Mouse (Mus musculus) ovary, postnatal 14 days (tissue): ENCODE results near the gene Asb3.

Source experiments
- DNase-seq: peaks from one replicate; pipeline ENCODE4 v3.0.0; 2022; ENCODE audit warnings: low spot score

The Asb3 gene

DNA sequence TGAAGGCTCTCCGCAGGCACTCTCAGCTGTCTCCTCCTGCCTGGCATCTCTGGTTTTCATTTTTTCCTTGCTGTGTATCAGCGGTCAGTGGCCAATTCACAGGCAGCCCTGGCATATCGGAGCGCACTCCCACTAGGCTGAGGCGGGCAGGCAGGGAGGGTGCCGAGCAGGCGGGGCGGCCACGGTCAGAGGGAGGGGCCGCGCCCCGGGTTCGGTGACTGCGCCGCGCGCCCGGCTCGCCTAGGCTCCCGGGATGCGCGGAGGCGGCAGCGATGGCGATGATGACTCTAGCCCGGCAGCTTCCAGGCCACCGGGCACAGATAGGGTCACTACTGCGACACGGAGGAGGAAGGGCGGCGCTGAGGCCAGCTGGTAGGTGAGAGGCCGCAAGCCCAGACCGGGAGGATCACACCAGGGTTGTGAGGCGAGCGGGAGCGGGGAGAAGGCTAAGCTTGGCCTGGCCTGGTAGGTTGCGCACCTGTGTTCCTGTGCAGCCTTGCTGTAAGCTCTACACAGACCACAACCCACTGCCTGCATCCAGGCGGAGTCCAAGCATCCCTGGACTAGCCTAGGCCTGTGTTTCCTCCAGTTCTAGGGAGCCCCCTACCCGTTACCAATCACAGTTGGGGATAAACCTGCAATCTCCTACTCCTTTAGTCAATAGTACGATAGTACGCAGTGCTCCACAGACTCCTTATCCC lies at the start of gene Asb3, which contains the start of gene Gpr75:
Asb3 (plus strand) TSS at position 246 of the 701 bp plus-strand sequence.
Gpr75 (plus strand) TSS at position 188 of the 701 bp plus-strand sequence.
- DNase-seq, result peak; percentile 18

DNA sequence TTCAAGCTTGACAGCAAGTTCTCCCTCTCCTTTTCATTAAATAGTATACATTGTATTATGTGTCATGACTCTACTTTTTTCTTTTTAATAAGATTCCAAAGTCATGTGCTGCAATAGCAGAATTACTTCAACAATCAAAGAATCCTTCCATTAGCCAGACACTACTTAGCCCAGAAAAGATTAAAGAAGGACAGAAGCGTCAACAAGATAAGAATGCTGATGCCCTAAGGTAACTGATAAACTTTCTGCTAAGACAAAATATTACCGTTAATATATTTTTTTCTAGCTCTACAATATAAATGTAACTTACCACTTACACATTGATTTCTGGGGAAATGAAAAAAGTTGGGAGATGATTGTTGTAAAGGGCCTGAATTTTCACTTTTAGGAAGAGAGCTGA lies 46.4 kb upstream of the Asb3 start:
- DNase-seq, result no peak

DNA sequence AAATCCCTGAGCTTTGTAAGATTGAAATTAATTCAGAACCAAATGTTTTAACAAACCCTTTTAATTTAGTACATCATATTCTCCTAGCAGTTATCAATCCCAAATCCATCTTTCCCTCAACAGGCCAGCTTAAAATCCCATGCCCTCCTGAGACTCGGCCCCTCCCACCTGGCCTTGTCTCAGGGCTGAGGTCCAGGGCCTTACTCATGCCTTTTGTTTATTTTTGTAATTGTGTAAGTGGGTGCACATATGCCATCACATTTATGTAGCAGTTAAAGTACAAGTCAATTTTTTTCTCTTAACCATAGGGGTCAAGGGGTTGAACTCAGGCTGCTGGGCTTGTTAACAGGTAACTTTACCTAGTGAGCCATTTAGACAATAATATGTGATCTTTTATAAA lies 40.9 kb upstream of the Asb3 start:
- DNase-seq, result no peak

DNA sequence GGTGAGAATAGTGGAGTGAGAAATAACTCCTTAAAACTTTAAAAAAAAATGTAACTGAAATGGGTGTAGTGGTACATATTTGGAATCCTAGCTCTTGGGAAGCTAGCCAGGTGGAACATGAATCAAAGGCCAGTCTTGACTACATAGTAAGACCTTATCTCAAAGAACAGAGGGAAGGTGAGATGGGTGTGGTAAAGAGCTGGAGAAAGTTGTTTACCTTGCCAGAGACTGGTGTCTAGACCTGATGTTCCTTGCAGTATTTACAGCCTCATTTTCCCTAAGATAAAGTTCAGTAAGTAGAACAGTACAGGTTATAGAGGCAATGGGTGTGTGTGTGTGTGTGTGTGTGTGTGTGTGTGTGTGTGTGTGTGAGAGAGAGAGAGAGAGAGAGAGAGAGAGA lies 12.8 kb upstream of the Asb3 start:
- no peak for DNase-seq

DNA sequence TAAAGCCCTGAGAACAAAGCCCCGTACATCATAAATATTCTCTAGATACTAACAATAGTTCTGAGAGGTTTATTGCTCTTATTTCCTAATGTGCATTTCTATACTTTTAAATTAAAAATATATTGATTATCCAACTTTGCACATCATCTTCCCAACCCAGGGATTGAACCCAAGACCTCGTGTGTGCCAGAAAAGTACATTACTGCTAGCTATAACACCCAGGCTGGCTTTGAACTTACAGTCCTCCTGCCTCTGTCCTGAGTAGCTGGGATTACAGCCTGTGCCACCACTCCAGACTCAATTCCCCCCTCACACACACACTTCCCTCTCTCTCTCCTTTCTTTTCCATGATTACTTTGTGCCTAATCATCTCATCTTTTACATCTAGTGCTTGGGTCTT lies 2.9 kb downstream of the Asb3 start:
- DNase-seq, result no peak

DNA sequence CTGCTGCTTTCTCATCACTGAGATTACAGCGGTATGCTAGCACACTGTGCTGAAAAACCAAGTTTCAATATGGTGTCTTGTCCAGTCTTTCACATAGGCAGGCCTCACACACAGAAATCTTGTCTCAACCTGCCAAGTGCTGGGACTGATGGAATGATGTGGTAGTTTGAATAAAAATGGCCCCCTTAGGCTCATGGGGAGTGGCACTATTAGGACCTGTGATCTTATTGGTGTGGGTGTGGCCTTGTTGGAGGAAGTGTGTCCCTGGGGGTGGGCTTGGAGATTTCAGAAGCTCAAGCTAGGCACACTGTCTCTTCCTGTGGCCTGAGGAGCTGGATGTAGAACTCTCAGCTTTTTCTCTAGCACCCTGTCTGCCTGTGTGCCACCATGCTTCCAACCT lies 11.0 kb downstream of the Asb3 start:
- no peak for DNase-seq

DNA sequence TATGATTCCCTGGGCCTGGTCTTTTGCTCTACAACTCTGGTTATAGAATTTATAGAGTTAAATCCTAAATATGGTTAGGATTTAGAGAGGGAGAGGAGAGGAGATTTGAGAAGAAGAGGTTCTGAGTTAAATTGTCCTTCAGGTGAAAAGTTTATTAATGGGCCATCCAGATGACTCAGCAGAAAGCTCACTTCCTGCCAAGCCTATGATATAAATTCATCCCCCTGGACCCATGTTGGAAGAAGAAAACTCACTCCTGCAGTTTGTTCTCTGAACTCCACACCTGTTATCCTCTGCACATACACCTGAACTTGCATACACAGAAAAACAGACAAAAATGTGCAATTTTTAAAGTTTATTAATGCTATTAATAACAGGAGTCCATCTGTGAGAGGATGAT lies 14.1 kb downstream of the Asb3 start:
- no peak for DNase-seq

DNA sequence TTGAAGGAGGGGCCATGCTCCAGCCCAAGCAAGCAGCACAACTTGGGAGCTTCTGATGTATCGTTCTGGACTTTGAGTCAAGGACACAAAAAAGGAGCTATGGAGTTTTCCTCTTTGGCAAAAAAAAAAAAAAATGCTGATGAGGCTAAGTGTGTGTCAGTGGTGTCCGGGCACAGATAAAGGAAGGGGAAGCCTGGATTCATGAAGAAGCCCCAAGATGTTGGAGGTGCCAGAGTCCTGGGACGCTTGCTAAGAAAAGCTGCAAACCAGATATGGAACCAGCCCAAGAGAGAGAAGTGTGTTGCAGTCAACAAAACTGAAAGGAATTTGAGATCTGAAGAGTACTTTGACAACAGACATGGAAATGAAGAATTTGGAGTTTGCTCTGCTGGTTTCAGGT lies 27.1 kb downstream of the Asb3 start:
- no peak for DNase-seq

DNA sequence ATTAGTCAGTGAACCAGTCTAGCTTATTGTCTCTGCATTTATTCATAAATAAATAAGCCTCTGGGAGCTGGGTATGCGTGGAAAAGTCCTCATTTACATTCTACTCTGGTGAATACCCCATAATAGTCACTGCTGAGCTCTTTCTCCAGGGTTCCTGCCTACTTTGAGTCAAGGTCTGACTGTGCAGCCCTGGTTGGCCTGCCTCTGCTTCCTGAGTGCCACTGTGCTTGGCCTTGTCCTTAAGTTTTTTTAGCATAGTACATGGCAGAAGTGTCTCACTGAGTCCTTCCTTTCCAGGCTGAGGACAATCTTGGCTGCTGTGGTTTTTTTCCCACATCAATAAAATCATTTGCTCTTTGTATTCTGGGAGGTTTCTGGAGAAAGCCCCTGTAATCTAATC lies 35.4 kb downstream of the Asb3 start:
- DNase-seq, result no peak

DNA sequence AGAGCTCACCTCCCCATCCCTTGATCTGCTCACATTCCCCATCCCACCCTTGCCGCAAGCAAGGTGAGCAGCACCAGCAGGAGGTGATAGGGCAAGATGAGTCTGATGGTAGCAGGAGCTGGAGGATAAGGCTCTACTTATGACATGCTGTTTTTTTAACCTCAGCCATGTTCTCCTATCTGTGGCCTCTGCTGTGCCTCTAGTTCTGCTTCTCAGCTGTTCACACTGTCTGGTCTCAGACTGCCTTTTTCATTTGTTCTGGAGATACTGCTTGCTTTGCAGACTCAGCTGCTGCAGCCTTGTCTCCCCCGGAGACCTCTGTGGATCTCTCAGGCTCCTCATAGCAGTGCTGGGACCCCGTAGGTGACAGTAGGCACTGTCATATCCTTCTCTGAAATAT lies 38.1 kb downstream of the Asb3 start:
- no peak for DNase-seq

DNA sequence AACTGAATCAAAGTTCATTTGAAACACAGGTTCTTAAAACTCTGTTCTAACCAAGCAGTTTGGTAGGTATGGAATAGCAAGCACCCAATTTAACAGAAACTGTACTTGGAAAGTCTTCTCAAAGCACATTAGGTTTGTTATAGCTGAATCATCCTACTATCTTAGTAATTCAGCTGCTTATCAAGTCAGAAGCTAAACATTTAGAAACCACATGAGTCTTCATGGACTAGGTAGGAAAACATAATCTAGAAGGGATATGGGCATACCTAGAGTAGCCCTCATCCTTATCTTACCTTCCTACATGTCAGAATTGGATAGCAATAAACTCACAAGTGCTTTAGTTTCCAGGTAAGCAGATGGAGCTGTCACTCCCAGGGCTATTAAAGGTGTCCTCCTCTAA lies 42.9 kb downstream of the Asb3 start:
- no peak for DNase-seq

DNA sequence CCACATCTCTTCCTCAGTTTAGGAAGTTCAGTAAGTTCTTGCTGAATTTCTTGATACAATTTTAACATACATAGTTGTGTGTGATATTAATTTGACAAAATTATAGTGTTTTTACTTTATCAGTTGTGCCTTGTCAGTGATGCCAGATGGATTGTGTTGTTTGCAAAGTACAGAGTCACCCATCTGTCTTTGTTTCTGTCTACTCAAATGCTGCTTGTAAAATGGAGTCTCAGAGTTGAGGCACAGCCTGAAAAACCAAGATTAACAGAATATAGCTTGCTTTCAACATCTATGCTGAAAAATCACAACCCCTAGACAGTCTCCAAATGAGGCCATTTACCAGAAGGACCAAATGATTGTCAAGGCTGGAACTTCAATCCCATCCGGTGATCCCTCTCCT lies 43.3 kb downstream of the Asb3 start:
- DNase-seq, result no peak

DNA sequence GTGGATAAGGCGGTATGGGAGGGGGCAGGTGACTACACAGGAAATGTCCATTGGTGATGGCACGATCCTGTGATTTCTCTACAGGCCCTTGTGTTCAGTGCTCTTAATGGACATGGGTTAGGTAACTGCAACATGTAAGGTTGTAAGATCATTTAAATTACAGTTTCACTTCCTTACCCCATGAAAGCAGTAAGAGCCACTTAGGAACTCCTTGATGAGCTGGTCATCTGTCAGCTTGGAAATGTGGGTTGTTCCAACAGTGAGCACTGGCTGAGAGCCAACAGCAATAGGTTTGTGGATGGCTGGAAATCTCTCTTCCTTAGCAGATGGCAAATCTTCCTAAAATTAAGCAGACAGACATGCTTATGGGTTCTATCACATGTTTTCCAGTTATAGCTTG lies 58.3 kb downstream of the Asb3 start:
- no peak for DNase-seq

DNA sequence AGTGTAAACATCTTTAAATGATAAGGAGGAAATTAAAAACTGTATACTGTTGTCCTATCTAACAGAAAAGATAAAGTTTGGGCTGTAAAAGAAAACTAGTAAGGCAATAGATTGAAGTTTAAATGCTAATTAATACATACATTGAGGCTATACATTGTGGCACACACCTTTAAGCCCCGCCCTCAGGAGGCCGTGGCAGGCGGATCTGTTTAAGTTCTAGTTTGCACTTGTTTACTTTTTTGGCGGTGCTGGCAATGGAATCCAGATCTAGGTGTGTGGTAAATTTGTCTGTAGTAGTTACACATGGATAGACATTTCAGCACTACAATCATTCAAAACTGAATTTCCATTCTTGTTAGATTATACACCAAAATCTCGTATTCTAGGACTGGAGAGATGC lies 67.6 kb downstream of the Asb3 start:
- DNase-seq, result no peak

DNA sequence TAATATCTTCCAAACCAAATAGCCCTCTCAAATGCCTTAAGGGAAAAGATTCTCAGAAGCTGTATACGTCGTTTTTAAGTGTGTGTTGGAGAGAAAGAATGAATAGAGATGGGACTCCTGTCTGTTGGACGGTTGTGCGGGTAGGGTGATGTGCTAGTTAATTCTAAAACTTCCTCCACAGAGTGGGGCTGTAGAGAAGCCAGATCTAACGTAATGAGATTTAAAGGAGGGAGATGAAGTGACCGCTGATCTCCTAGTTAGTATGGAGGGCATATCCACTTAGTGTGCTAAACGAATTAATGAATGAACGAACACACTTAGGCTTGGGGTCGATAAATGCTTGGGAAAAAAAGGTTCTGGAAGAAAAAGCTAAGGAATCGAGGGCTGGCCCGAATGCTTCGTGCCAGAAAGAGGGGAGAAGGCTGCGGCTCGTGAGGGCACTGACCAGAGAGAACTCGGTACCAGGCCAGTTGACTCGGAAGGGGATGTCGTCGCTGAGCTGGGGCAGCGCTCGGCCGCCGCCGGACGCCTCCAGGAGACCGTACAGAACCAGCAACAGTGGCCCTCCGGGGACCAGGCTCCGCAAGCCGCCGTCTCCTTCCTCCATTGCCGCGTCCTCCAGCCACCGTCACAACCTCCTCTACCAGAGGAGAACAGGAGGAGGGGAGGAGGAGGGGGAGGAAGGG lies 68.4 kb downstream of the Asb3 start:
- DNase-seq, result peak; percentile 21

DNA sequence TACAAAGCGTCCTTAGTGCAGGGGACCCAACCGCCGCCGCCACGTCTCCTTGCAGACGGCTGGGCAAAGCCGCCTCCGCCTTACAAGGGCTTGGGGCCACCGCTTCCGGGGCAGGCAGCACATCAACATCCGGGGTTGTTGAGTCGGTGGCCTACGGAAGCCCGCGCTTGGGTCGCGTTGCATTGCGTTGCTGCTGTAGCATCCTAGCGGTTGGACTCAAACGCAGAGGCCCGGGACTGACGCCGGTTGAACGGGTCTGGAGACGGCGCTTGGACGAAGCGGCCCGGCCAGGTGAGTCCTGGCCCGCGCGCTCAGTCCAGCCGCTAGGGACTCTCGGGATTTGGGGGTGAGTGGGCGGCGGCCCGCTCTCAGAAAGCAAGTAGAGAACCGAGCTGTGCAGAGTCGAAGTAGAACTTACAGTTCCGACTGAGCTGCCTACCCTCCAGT lies 69.1 kb downstream of the Asb3 start, which contains the start of gene Erlec1:
Erlec1 (minus strand) TSS at position 57 of the 447 bp plus-strand sequence.
- DNase-seq, result peak; percentile 70

DNA sequence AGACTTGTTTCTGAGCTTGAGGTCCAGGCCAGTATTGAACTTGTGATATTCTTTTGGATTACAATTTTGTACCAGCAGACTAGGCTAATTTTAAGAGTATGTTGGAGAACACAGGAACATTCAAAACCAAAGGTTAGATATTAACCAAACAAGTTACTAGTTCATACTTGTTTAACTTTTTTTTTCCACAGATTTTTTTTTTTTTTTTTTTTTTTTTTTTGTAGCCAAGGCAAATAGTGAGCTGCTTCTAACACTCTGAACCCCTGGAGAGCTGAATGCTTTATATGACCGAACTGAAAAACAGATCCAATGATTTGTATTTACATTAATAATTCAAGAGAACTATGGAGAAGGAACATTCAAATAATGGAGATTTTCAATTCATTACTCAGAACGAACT lies 100.0 kb downstream of the Asb3 start:
- no peak for DNase-seq

DNA sequence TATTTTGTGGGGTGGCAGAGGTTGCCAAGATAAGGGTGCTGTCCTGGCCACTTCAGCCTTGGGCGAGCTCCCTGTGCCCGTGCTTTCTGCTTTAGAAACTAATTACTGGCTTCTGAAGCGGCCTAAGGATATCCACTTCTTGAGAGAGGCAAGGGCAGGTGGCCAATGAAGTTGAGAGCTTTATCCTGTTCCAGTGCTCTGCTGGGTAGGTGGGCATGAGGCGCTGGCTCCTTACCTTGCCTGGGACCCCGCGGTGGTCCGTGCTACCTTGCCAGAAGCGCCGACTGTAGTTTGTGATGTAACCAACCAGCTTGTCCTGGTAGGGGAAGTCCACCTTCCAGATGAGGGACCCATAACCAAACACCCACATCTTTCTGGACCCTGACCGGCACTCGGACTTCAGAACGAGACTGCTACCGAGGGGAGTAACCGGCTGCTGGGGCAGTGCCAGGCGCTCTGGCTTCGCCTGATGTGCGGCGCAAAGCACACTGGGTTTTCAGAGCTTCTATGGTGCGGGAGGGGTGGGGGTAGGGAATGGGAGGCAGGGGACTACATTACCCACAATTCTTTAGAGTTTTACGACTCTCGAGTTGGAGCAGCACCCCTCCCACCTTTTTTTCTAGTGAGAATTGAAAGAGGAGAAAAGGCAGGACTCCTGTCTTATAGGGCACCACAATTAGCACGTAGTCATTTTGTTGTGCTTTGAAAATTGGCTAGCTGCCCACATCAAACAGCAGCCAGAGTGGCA lies 100.8 kb downstream of the Asb3 start, which contains the start of gene Chac2:
Chac2 (minus strand) TSS at position 474 of the 748 bp plus-strand sequence.
- DNase-seq, result peak; percentile 82

DNA sequence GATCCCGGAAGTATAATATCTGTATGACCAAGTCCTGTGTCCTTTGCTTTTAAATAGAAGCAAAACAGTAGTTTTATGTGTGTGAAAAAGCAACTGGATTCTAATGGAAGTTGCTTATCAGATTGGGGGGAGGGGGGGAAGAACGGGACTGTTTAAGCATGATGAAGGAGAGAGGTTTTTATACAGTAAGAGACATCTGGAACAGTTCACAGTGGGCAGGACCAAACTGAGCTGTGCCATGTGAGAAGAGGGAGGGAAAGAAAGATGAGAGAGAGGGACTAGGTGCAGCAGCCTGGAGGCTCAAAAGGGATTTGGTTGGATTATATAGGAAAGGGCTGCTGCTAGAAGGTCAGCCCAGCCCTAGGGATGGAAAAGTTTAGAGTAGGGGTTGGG lies 101.4 kb downstream of the Asb3 start:
- no peak for DNase-seq

DNA sequence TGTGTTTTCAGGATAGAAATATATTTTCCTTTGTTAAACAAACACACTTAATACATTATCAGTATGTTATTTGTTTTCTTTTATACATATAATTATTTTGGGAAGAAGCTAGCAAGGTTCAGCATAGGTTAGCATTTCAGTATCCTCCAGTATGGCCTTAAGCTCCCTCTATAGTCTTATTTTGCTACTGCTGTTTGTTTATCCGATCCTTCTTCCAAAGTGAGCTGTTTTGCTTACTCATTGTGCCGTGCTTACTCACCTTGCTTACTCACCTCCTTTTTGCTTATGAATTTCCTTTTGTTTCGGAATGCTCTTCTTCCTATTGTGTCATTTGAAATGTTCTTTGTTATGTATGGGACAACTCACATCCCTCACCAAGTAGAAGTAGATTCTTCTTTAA lies 111.5 kb downstream of the Asb3 start:
- no peak for DNase-seq

DNA sequence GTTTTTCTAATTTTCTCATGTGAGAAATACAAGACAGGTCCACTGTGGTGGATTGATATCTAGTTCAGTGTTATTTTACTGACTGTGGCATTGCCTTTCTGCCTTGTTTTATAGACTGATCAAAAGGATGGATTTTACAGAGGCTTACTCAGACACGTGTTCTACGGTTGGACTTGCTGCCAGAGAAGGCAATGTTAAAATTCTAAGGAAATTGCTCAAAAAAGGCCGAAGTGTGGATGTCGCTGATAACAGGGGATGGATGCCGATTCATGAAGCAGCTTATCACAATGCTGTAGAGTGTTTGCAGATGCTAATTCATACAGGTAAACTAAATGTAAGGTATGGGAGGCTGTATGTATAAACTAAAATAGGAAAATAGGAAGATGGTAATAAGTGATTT lies 113.0 kb downstream of the Asb3 start:
- DNase-seq, result no peak

DNA sequence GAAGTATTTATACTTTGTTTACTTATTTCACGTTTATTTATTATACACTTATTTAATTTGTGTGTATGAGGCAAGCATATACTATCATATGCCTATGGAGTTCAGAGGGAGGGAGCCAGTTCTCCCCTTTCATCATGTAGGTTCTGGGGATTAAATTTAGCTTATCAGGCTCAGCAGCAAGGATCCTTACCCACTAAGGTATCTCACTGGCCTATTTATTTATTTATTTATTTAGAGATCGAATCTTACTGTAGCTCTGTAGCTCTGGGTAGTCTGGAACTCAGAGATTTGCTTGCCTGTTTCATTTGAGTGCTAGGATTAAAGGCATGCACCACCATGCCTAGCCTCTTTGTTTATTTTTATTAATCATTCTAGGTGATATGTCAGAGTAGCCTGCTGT lies 113.5 kb downstream of the Asb3 start:
- DNase-seq, result no peak

DNA sequence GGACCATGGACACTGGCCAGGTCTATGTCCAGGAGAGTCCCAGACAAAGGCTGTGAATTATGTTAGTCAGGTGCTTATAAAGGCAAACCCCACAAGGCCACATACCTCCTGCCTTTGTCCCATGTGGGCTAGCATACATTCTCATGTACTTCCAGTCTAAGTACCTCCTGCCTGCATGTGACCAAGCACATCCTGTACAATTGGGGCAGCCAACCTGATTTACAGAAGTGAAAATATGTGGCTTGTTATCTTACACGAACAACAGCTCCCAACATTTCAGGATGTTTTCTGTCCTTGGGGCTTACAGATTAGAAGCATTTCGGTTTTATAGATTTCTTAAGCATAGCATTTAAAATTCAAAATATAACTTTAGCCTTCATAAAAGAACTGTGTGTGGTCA lies 114.8 kb downstream of the Asb3 start:
- DNase-seq, result no peak
